ENCODE assay signal across 10 mouse cellular contexts in the genomic region with DNA sequence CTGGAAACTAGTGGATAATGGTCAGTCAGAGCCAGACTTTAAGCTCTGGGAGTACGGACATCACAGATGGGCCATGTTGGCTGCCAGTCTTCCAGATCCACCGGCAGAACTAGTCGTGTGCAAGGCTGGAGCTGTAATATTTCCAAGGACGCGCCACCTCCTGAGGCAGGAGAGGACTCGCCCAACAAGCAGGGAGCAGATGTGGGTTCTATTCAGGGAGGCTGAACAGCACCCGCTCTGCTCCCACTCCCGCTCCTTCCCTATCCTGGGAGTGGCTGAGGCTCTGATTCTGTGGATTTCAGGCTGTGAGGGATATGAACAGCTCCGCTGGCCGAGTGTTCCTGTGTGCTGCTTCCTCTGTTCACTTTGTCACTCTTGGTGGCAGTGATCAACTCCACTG. TPM values are rescaled to one million over a fixed set of nuclear protein-coding genes. Genes with fewer than 3 reads are reported as not detected.
DNase-seq lines count a peak whose midpoint lies in the region; ATAC-seq lines count a peak whose summit lies in the region.
"Had no signal": no experiment of that assay in that cellular context is flagged by ENCODE, and none has a peak within 500 bp of the region (broad histone marks: within the 10 kb centered on the region; RNA-seq: fewer than 3 reads in every experiment).

No protein-coding gene starts in this region.

- intact Hi-C loops in left cerebral cortex, postnatal 4 days (cut with DNase I), result no loop called here
- intact Hi-C loops in left cerebral cortex, postnatal 36 days (cut with DNase I), result no loop called here

- DNase-seq in frontal cortex, postnatal 25 days (ENCODE audit: low spot score in 2 of 2), result no peak
- peak; percentile 63 to 78 for DNase-seq in left cerebral cortex, adult 18-20 months (ENCODE audit: low spot score in 2 of 2)
- DNase-seq in left cerebral cortex, postnatal 4 days, result no peak
- peak; percentile 19 for DNase-seq in ZHBTc4 (ENCODE audit: low read depth, low spot score)
- DNase-seq in left cerebral cortex, postnatal 36 days (ENCODE audit: low spot score in 2 of 2), result peak; percentile 64 to 76
- DNase-seq in embryo, embryonic 11 days, result no peak
- no peak for DNase-seq in spleen, postnatal 4 days (ENCODE audit: low spot score in 2 of 2)
- DNase-seq: gastrocnemius, postnatal 36 days; thymus, adult 18-20 months had no signal

- ATAC-seq in frontal cortex, adult (ENCODE audit: low TSS enrichment), result peak; percentile 89

RNA-seq across cellular contexts. Expression of gene Tcp11, which starts 50.0 kb away (rescaled TPM):
- total RNA-seq in left cerebral cortex, adult 18-20 months (2021), result 1 to 10 TPM in 1 of 2 experiments, under 1 TPM in 1; 0.68 to 1.1 TPM
- 1 to 10 TPM; 2.2 to 3.6 TPM for total RNA-seq in left cerebral cortex, postnatal 4 days (2021)
- total RNA-seq in left cerebral cortex, postnatal 36 days (2021), result under 1 TPM; 0.54 to 0.59 TPM
- total RNA-seq: gastrocnemius, postnatal 36 days had no signal

Comparison
In these comparisons a context has a peak if more than half of its experiments do, and no peak if none do; other contexts are left out.
1. DNase-seq: peak in left cerebral cortex, adult 18-20 months (2 of 2), ZHBTc4 (single experiment) and left cerebral cortex, postnatal 36 days (2 of 2); none in frontal cortex, postnatal 25 days (0 of 2), left cerebral cortex, postnatal 4 days (single experiment), embryo, embryonic 11 days (single experiment) and spleen, postnatal 4 days (0 of 2).